Mouse (Mus musculus): ENCODE data around the gene Jade3. TPM values are rescaled to one million over a fixed set of nuclear protein-coding genes. Genes with fewer than 3 reads are reported as not detected.

Jade3 gene
- total and polyA plus RNA-seq, 2 experiments from 2014 or later = 2.3 to 4.9 TPM

DNA sequence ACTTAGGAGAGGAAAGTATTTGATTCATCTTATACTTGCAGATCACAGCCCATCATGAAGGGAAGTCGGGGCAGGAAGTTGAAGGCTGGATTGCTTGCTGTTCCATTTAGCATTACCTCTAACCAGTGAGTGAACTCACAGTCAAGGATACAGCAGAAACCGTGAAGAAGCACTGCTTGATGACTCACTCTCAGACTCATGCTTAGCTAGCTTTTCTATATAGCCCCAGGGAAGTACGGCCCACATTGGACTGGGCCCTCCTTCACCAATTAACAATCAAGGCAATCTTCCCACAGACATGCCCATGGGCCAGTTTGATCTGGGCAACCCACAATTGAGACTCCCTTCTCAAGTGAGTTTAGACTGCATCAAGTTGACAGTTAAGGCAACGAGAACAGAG is 138.5 kb downstream of the Jade3 start:
- Histone ChIP-seq H3K4me3 (ENCODE audit: low read length) (no peak overlapping the region), H3K4me2 (ENCODE audit: low read depth, low read length) (no peak overlapping the region), H3K9ac (replicated peaks; ENCODE audit: low read length) (no peak overlapping the region), H3K4me1 (ENCODE audit: insufficient read depth, low read length) (no peaks in the 10 kb centered on the region), H3K27ac (no peak overlapping the region), H3K27me3 (ENCODE audit: insufficient read depth, low read length) (no peaks in the 10 kb centered on the region), H3K9me3 (ENCODE audit: low read length) (no peaks in the 10 kb centered on the region), H3K36me3 (ENCODE audit: insufficient read depth, low read length) (no peaks in the 10 kb centered on the region)
- WGBS = 82% methylated on average over 4 of the region's 4 CpGs
- no peak for TF ChIP-seq CTCF (IDR thresholded peaks at IDR 0.05; ENCODE audit: low read depth)
- ATAC-seq = no peak
- no peak for DNase-seq (ENCODE audit: low spot score)

Other genes with a start within 250 kb of the Jade3 start
- 76.8 and 90.1 TPM in 2 replicates for gene Slc9a7, start 133.9 kb upstream of the Jade3 start, total RNA-seq (2014; rRNA removed)
- 13.0 and 13.7 TPM in 2 replicates for gene Slc9a7, start 133.9 kb upstream of the Jade3 start, polyA plus RNA-seq (2015; fragmentation: Nextera tagmentation; extraction: Ambion mirVana)
- 12.5 and 12.8 TPM in 2 replicates for gene Rp2, start 61.2 kb upstream of the Jade3 start, total RNA-seq (2014; rRNA removed)
- 11.2 and 11.3 TPM in 2 replicates for gene Rp2, start 61.2 kb upstream of the Jade3 start, polyA plus RNA-seq (2015; fragmentation: Nextera tagmentation; extraction: Ambion mirVana)
- 0.25 TPM in 1 of 2 replicates, not detected in the other for gene Rgn, start 124.1 kb downstream of the Jade3 start, total RNA-seq (2014; rRNA removed)
- gene Rgn, start 124.1 kb downstream of the Jade3 start, polyA plus RNA-seq (2015; fragmentation: Nextera tagmentation; extraction: Ambion mirVana) = 1.0 and 1.3 TPM in 2 replicates
- gene Rbm10, start 191.8 kb downstream of the Jade3 start, total RNA-seq (2014; rRNA removed) = 58.4 and 64.2 TPM in 2 replicates
- 28.9 and 29.5 TPM in 2 replicates for gene Rbm10, start 191.8 kb downstream of the Jade3 start, polyA plus RNA-seq (2015; fragmentation: Nextera tagmentation; extraction: Ambion mirVana)
- 94.3 and 150 TPM in 2 replicates for gene Ndufb11, start 191.9 kb downstream of the Jade3 start, total RNA-seq (2014; rRNA removed)
- gene Ndufb11, start 191.9 kb downstream of the Jade3 start, polyA plus RNA-seq (2015; fragmentation: Nextera tagmentation; extraction: Ambion mirVana) = 325 and 336 TPM in 2 replicates
- 594 and 667 TPM in 2 replicates for gene Uba1, start 232.6 kb downstream of the Jade3 start, total RNA-seq (2014; rRNA removed)
- 225 and 243 TPM in 2 replicates for gene Uba1, start 232.6 kb downstream of the Jade3 start, polyA plus RNA-seq (2015; fragmentation: Nextera tagmentation; extraction: Ambion mirVana)

All from hindbrain, postnatal 0 days (tissue).